Mouse (Mus musculus) lung, embryonic 15.5 days (tissue): ENCODE data around the gene Cop1. TPM values are rescaled to one million over a fixed set of nuclear protein-coding genes. Genes with fewer than 3 reads are reported as not detected.

ENCODE experiments used
- ATAC-seq: fragments of 200-750 bp; cut with Nextera tagmentation; 2 replicates; pipeline ENCODE4 v1.8.0; 2017; ENCODE audit warnings: moderate number of reproducible peaks, borderline replicate concordance; ENCODE audit not compliant: low FRiP score, low TSS enrichment; ENCODE audit errors: extremely low read depth
- H3K27ac ChIP-seq: fragments of 300-500 bp; sonication (generic); 2 replicates; pipeline ENCODE4 v1.5.1; 2015; ENCODE audit warnings: moderate library complexity, mild to moderate bottlenecking, inconsistent platforms
- H3K27me3 ChIP-seq: fragments of 300-500 bp; sonication (generic); 2 replicates; pipeline ENCODE4 v1.6.1; 2015; ENCODE audit warnings: inconsistent platforms
- H3K36me3 ChIP-seq: fragments of 300-500 bp; sonication (generic); 2 replicates; pipeline ENCODE4 v1.6.1; 2015; ENCODE audit warnings: inconsistent platforms
- H3K4me1 ChIP-seq: fragments of 300-500 bp; sonication (generic); 2 replicates; pipeline ENCODE4 v1.6.1; 2015; ENCODE audit warnings: inconsistent platforms
- H3K4me2 ChIP-seq: fragments of 300-500 bp; sonication (generic); 2 replicates; pipeline ENCODE4 v1.6.1; 2015; ENCODE audit warnings: inconsistent platforms, mild to moderate bottlenecking, moderate library complexity
- H3K4me3 ChIP-seq: fragments of 300-500 bp; sonication (generic); 2 replicates; pipeline ENCODE4 v1.5.1; 2015; ENCODE audit warnings: mild to moderate bottlenecking, inconsistent platforms
- H3K9ac ChIP-seq: fragments of 300-500 bp; sonication (generic); 2 replicates; pipeline ENCODE4 v1.6.1; 2015; ENCODE audit warnings: inconsistent platforms
- H3K9me3 ChIP-seq: fragments of 300-500 bp; sonication (generic); 2 replicates; pipeline ENCODE4 v1.6.1; 2016; ENCODE audit warnings: inconsistent platforms
- WGBS: fragments of 180-500 bp; shearing (Covaris S2); methylation state at CpG from one replicate; pipeline ENCODE4 v1.1.7; 2015; 5-methylcytosine and 5-hydroxymethylcytosine counted together
- microRNA-seq: library from miRNA; unstranded; fragments of <30 nt; microRNA quantifications from one replicate; pipeline ENCODE4, GENCODE M21; 2016
- polyA plus RNA-seq: library from polyadenylated mRNA; unstranded; fragments of >200 nt; fragmentation: Nextera tagmentation; extraction: Ambion mirVana; gene quantifications from 2 replicates; pipeline ENCODE4 v1.2.1, GENCODE M21; 2015

The Cop1 gene
- polyA plus RNA-seq, 1 experiment from 2014 or later: 97.5 TPM

DNA sequence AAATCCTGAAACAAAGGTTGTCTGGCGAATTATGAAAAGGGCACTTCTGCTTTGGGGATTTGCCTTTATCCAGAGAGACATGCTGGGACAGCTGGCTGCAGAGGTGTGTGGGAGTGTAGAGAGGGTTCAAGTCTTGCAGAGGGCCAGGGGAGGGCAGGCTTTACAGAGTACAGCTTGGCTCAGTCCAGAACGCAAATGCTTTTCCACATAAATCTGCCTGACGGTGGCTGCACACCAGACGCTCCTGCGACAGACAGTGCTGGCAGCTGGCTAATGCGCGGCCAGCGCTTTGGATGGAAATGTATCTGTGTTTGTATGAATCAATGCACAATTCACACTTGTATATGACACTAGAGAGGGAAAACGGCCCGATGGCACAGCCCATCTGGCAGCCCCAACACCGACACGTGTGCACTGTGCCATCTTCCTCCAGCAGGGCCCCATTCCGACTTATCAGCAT, 156.5 kb downstream of the Cop1 start:
- no peak for ATAC-seq
- Histone ChIP-seq H3K4me2 (no peak overlapping the region), H3K36me3 (no peaks in the 10 kb centered on the region), H3K9ac (no peak overlapping the region), H3K27me3 (no peaks in the 10 kb centered on the region), H3K9me3 (no peaks in the 10 kb centered on the region), H3K4me3 (no peak overlapping the region), H3K4me1 (no peaks in the 10 kb centered on the region), H3K27ac (no peak overlapping the region)
- WGBS: 76% methylated on average over 13 of the region's 13 CpGs

DNA sequence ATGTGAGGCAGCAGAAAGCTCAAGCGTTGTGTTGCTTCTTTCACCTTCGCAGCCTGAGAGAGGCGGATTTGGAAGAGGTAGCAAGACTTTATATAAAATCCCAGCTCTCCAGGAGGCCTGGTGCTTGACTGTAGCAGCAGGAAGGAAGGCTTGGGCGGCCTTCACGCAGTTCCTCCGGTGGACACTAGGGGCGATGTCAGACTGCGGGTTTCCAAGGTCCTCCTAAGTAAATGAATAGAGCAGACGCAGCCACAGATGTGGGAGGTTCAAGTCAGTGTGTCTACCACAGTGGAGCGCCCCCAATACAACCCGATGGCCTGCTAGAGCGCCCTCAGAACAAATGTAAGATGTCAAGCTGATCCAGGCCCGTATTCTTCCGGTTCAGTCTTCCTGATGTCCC, 157.9 kb downstream of the Cop1 start:
- WGBS: 16% methylated on average over 14 of the region's 14 CpGs
- ATAC-seq: no peak; the same call in 1 of the 2 replicates

DNA sequence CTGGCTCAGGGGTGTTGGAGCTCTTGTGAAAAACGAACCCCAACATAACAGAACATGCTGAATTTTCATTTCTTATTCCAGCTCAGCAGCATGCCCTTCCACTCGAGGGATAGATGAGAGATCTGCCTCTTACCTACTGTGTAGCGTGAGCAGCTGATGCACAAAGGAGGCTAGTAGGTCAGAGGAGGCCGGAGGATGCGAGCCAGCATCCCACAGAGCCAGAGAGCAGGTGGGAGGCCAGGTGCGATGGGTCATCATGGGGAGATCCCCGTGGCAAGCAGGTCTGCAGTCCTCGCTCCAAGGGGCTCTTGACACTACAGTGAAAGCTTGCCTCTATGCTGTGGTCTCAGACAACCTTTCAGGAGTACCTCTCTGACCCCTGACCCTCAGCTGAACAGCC, 160.5 kb downstream of the Cop1 start:
- H3K36me3 ChIP-seq: no peaks in the 10 kb centered on the region
- no peak overlapping the region for H3K4me3 ChIP-seq
- no peaks in the 10 kb centered on the region for H3K9me3 ChIP-seq
- WGBS: 55% methylated on average over 8 of the region's 8 CpGs
- H3K4me2 ChIP-seq: no peak overlapping the region
- no peaks in the 10 kb centered on the region for H3K27me3 ChIP-seq
- no peak overlapping the region for H3K9ac ChIP-seq
- no peak for ATAC-seq
- 0 out of 2 replicates have a peak, but pooled peaks cover 3% of the 10 kb centered on the region for H3K4me1 ChIP-seq
- no peak overlapping the region for H3K27ac ChIP-seq

More for the DNA sequence above, 157.9 kb downstream of the Cop1 start:
- Histone ChIP-seq H3K4me1 (no peaks in the 10 kb centered on the region), H3K4me3 (no peak overlapping the region), H3K27me3 (no peaks in the 10 kb centered on the region), H3K9me3 (no peaks in the 10 kb centered on the region), H3K27ac (no peak overlapping the region), H3K9ac (no peak overlapping the region), H3K4me2 (no peak overlapping the region), H3K36me3 (no peaks in the 10 kb centered on the region)

DNA sequence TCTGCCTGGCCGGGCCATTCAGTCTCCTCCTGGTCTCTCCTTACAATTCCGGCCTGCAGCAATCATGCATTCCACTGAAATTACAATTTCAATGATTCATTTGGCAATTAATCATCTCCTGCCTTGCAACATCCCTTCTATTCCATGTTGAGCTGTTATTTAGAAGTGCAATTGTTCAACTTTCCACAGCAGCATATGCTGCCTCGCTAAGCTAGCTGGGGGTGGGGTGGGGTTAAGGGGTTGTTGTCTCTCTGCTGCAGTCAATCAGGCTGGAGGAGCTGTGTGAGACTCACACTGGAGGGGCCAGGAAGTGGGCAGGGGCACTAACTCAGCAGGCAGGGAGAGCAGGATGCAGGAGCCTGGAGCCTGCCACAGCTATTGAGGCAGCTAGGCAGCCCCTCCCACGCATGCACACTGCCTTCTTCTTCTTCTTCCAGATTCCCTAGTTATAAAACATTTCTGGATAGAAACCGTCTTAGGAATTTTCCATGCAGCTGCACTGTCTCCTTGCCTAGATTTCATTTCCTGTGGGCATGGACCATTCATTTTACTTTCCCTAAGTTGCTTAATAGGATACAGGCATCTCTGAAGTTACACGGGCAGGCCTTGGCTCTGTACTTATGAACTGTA, 161.1 kb downstream of the Cop1 start:
- Histone ChIP-seq H3K9me3 (no peaks in the 10 kb centered on the region), H3K27ac (no peak overlapping the region)

DNA sequence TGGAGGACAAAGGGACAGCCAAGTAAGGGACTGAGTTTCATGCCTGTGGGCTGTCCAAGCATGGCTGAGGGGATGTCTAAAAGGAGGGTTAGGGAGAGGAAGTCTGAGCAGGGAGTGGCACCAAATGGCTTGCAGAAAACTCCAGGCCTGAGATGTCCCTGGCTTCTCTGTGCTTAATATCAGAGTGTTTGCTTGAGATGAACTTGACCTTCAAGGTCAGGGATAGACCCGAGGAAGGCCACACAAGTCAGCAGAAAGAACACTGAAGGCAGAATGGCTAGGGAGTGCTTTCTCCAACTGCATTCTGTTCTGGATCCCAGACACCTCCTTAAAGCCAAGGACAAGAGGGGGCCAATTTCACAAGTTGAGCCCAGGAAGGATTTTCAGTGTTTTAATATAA, 161.8 kb downstream of the Cop1 start:
- no peak overlapping the region for H3K27ac ChIP-seq
- H3K4me1 ChIP-seq: 0 out of 2 replicates have a peak, but pooled peaks cover 3% of the 10 kb centered on the region
- no peaks in the 10 kb centered on the region for H3K9me3 ChIP-seq
- no peak for ATAC-seq
- no peak overlapping the region for H3K9ac ChIP-seq
- no peaks in the 10 kb centered on the region for H3K27me3 ChIP-seq
- 24% methylated on average over 1 of the region's 1 CpGs for WGBS
- no peaks in the 10 kb centered on the region for H3K36me3 ChIP-seq
- no peak overlapping the region for H3K4me3 ChIP-seq
- H3K4me2 ChIP-seq: no peak overlapping the region

More for the DNA sequence above, 161.1 kb downstream of the Cop1 start:
- Histone ChIP-seq H3K4me1 (0 out of 2 replicates have a peak, but pooled peaks cover 3% of the 10 kb centered on the region), H3K4me2 (no peak overlapping the region), H3K36me3 (no peaks in the 10 kb centered on the region), H3K9ac (no peak overlapping the region), H3K27me3 (no peaks in the 10 kb centered on the region), H3K4me3 (no peak overlapping the region)
- peak; percentile 32; the same call in 1 of the 2 replicates for ATAC-seq
- WGBS: 16% methylated on average over 6 of the region's 6 CpGs

DNA sequence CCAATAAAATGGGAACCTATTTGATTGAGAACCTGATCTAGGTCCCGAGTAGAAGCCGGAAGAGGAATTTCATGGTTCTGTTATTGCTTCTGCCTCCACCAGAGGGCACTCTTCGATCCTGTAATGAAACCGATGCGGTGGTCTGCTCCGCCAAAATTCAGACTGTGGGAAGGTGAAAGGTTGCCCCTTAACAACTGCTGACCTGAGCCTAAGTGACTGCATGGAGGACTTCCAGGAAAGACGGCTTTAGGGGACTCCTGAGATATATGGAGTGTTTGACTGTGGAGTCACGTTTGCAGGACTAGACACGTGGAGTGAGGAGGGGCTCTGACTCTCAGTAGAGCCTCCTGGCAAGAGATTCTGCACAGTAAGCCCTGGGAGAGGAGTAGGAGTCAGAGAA, 164.4 kb downstream of the Cop1 start:
- H3K9me3 ChIP-seq: no peaks in the 10 kb centered on the region
- H3K9ac ChIP-seq: no peak overlapping the region
- no peak overlapping the region for H3K27ac ChIP-seq
- peak overlapping the region; percentile 52 for H3K4me2 ChIP-seq
- H3K4me3 ChIP-seq: peak overlapping the region; percentile 21; the same call in 1 of the 2 replicates
- 0 out of 2 replicates have a peak, but pooled peaks cover 3% of the 10 kb centered on the region for H3K4me1 ChIP-seq
- no peaks in the 10 kb centered on the region for H3K36me3 ChIP-seq
- 3% methylated on average over 9 of the region's 9 CpGs for WGBS
- no peaks in the 10 kb centered on the region for H3K27me3 ChIP-seq
- no peak; the same call in 1 of the 2 replicates for ATAC-seq

Small RNA genes within 50 kb of the gene (microRNA-seq; reads per million reads assigned to microRNA genes)
- gene Mir1843b: 11.7 reads per million, percentile 30 among the genes with 10 or more reads in this experiment
